Mouse (Mus musculus) kidney, postnatal 0 days (tissue): ENCODE measurements around the gene Itgav. TPM values are rescaled to one million over a fixed set of nuclear protein-coding genes. Genes with fewer than 3 reads are reported as not detected.
A peak's percentile ranks its signal among the peaks of the same experiment; 100 is the strongest.

Source experiments
- ATAC-seq: fragments of 200-750 bp; cut with Nextera tagmentation; replicated peaks from 2 replicates; pipeline ENCODE4 v1.8.0; 2017; ENCODE audit warnings: low read depth, moderate number of reproducible peaks, moderate TSS enrichment, moderate library complexity; ENCODE audit not compliant: low FRiP score
- DNase-seq: peaks from one replicate; pipeline ENCODE4 v3.0.0-alpha.2; 2016; ENCODE audit warnings: low spot score
- H3K27ac ChIP-seq: fragments of 300-500 bp; sonication (generic); 2 replicates; pipeline ENCODE4 v1.5.1; 2014; ENCODE audit warnings: mild to moderate bottlenecking
- H3K27me3 ChIP-seq: fragments of 300-500 bp; sonication (generic); 2 replicates; pipeline ENCODE4 v1.6.1; 2014; ENCODE audit warnings: low read length, mixed read lengths; ENCODE audit not compliant: insufficient read depth
- H3K36me3 ChIP-seq: fragments of 300-500 bp; sonication (generic); 2 replicates; pipeline ENCODE4 v1.6.1; 2014; ENCODE audit warnings: low read length, mixed read lengths; ENCODE audit not compliant: insufficient read depth
- H3K4me1 ChIP-seq: fragments of 300-500 bp; sonication (generic); replicated peaks from 2 replicates; pipeline ENCODE4 v1.6.1; 2014; ENCODE audit warnings: antibody characterized with exemption, low read length, mixed read lengths; ENCODE audit not compliant: insufficient read depth
- H3K4me2 ChIP-seq: fragments of 300-500 bp; sonication (generic); 2 replicates; pipeline ENCODE4 v1.6.1; 2014; ENCODE audit warnings: mild to moderate bottlenecking, low read length, moderate library complexity, mixed read lengths
- H3K4me3 ChIP-seq: fragments of 300-500 bp; sonication (generic); replicated peaks from 2 replicates; pipeline ENCODE4 v1.5.1; 2014; ENCODE audit warnings: low read depth, low read length
- H3K9ac ChIP-seq: fragments of 300-500 bp; sonication (generic); 2 replicates; pipeline ENCODE4 v1.6.1; 2014; ENCODE audit warnings: low read depth, low read length
- H3K9me3 ChIP-seq: fragments of 300-500 bp; sonication (generic); replicated peaks from 2 replicates; pipeline ENCODE4 v1.6.1; 2016; ENCODE audit warnings: low read length, inconsistent platforms, mixed read lengths
- CTCF ChIP-seq: IDR thresholded peaks from 2 replicates; pipeline ENCODE4 v1.5.1; 2016; ENCODE audit warnings: antibody characterized with exemption, low read depth, mild to moderate bottlenecking, moderate library complexity
- WGBS: fragments of 180-500 bp; shearing (Covaris S2); extraction: QIAGEN DNeasy Blood & Tissue Kit; methylation state at CpG from one replicate; pipeline ENCODE4 v1.1.7; 2014; 5-methylcytosine and 5-hydroxymethylcytosine counted together
- polyA plus RNA-seq: library from polyadenylated mRNA; unstranded; fragments of >200 nt; fragmentation: Nextera tagmentation; extraction: Ambion mirVana; gene quantifications from 2 replicates; pipeline ENCODE4 v1.2.1, GENCODE M21; 2015

Gene Itgav
- polyA plus RNA-seq, 1 experiment from 2014 or later = 165 TPM

DNA sequence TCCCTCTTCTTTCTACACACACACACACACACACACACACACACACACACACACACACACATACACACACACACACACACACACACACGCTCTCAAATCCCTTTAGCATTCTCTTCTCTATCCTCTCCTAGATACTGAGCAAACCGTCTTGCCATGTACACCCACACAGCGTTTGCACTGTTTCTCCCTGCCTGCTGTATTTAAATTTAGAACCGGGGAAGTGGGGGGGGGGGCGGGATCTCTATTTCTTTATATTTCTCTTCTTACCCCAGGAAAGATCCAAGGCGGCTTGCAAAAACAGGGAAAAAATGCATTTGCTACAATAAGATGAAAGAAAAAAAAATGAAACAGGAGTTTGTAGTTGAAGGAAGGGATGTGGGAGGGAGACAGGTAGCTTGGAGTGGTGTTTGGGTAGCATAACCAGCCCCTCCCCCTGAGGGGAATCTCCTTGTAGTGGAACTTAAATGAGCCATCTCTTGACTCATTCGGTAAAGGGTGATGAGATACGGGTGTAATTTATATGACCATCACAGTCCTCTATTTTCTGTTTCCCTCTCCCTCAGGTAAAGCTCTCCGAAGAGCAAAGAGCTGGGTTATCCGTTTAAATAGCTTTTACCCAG is 89.2 kb downstream of the Itgav start:
- DNase-seq (peak; percentile 18), ATAC-seq (no peak)
- Histone ChIP-seq H3K9ac (no peak overlapping the region), H3K4me3 (peak overlapping the region; percentile 70), H3K36me3 (no peaks in the 10 kb centered on the region), H3K27me3 (no peaks in the 10 kb centered on the region), H3K27ac (no peak overlapping the region), H3K9me3 (no peaks in the 10 kb centered on the region), H3K4me2 (peak overlapping the region; percentile 95), H3K4me1 (no peaks in the 10 kb centered on the region)
- TF ChIP-seq CTCF = no peak
- WGBS = 9% methylated on average over 10 of the region's 10 CpGs

DNA sequence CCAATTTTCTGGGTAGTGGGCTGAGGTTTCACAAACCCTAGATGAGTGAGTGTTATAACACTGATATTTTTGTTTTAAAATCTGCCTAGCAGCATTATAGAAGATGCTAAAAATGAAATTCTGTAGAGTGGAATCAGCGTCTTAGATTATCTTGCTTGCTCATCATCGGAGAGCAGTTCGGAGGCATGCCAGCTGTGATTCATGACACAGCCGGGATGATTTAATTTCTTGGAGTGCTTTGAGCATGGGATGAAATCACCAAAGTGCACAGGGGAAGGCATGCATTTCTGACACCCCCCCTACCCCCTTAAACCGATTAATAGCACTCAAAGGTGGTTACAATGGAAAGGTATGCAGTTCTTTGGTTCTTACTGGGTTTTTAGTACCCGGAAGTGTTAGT is 89.8 kb downstream of the Itgav start:
- DNase-seq (peak; percentile 1), ATAC-seq (no peak)
- no peaks in the 10 kb centered on the region for H3K4me1 ChIP-seq
- no peaks in the 10 kb centered on the region for H3K9me3 ChIP-seq
- H3K9ac ChIP-seq = no peak overlapping the region
- H3K4me3 ChIP-seq = 0 out of 2 replicates have a peak overlapping the region, but pooled peaks have one; percentile 1
- H3K27me3 ChIP-seq = no peaks in the 10 kb centered on the region
- no peak for TF ChIP-seq CTCF
- H3K36me3 ChIP-seq = no peaks in the 10 kb centered on the region
- peak overlapping the region; percentile 18 for H3K4me2 ChIP-seq
- 31% methylated on average over 6 of the region's 6 CpGs for WGBS
- no peak overlapping the region for H3K27ac ChIP-seq

DNA sequence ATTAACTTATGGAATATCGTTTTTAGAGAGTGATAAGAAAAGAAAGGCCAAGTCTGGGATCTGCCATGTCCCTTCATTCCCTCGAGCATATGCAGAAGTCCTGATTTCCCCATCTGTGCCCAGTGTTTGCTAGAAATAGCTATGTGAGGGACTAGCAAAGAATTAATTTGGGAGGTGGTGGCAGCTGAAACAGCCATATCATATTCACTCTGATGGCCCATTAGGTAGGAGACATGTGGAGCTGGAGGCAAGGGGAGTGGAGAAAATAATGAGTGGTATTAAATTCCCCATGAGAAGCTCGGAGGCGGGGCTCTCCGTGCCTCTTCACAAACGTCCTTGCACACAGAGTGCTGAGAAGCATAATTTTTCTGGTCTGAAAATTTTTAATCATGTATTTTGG is 92.0 kb downstream of the Itgav start:
- Histone ChIP-seq H3K4me1 (no peaks in the 10 kb centered on the region), H3K36me3 (no peaks in the 10 kb centered on the region), H3K27ac (no peak overlapping the region), H3K9me3 (no peaks in the 10 kb centered on the region), H3K4me2 (no peak overlapping the region), H3K4me3 (no peak overlapping the region), H3K9ac (no peak overlapping the region), H3K27me3 (no peaks in the 10 kb centered on the region)
- DNase-seq = peak; percentile 52
- TF ChIP-seq CTCF = no peak
- WGBS = 56% methylated on average over 6 of the region's 6 CpGs
- ATAC-seq = no peak

DNA sequence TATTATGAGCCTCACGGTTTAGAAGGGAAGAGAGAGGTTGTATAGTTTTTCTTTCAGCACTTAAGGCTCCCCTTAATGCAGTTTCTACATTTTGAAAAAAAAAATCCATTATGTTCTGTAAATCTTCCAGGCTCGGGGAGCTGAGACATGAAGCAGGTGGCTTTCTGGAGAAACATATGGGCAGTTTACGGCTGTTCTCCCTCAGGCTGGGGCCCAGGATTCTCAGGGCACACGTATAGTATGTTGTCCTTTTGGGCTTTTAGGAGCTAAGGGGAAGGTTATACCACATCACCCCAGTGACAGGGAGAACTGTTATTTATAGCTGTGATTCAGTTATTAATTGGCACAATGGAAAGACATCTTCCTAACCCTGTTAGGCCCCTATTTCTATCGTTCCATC is 101.0 kb downstream of the Itgav start:
- no peaks in the 10 kb centered on the region for H3K4me1 ChIP-seq
- H3K27ac ChIP-seq = no peak overlapping the region
- no peaks in the 10 kb centered on the region for H3K27me3 ChIP-seq
- no peaks in the 10 kb centered on the region for H3K9me3 ChIP-seq
- no peak for TF ChIP-seq CTCF
- H3K9ac ChIP-seq = no peak overlapping the region
- DNase-seq (no peak), ATAC-seq (no peak)
- no peaks in the 10 kb centered on the region for H3K36me3 ChIP-seq
- no peak overlapping the region for H3K4me3 ChIP-seq
- no peak overlapping the region for H3K4me2 ChIP-seq
- WGBS = 37% methylated on average over 5 of the region's 5 CpGs

DNA sequence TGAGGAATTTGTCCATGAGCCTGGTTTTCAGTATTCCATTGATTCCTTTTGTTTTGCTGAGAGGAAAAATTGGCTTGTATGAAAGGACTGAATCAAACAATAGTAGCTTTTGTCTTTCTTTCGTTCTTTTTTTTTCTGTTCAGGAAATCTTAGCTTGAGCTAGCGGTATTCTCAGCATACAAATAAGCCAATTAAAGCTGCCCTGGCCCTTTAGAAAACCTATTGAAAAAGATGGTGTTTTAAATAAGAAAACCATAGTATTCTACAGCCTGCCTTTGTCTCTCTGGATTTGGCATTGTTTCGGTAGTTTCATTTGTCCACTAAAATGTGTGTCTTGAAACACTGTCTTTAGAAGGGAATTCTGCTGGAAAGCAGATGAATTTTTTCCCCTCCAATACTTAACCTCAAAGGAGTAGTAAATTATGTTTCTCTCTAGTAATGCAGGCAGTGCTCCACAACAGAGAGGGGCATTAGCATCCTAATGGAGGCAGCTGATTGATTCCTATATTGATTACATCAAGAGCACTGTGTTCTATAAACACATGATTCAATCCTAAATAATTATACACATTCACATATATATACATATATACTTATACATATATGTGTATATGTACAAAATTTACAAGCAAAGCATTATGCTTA is 104.8 kb downstream of the Itgav start:
- no peak overlapping the region for H3K9ac ChIP-seq
- H3K36me3 ChIP-seq = no peaks in the 10 kb centered on the region
- TF ChIP-seq CTCF = no peak
- no peaks in the 10 kb centered on the region for H3K9me3 ChIP-seq
- ATAC-seq = no peak
- H3K27me3 ChIP-seq = no peaks in the 10 kb centered on the region
- no peaks in the 10 kb centered on the region for H3K4me1 ChIP-seq
- no peak overlapping the region for H3K27ac ChIP-seq
- no peak for DNase-seq
- H3K4me2 ChIP-seq = no peak overlapping the region
- 72% methylated on average over 3 of the region's 3 CpGs for WGBS
- no peak overlapping the region for H3K4me3 ChIP-seq

DNA sequence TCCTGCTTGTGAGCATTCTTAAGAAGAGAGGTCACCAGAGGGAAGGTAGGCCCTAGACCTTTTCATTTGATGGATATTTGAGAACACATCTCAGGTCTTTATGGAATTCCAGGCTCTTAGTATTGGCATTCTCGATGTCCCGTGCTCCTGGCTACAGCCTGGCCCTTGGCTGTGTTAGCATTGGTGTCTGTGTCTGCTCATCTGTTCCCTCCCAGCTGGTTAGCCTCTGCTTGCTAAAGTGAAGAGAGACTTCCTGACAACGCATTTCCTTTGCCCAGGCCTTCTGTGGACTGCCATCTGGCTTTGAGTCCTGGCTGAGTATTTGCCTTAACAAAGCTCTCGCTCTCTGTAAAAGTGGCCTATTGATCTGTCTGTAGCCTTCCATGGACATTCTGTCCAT is 108.7 kb downstream of the Itgav start:
- Histone ChIP-seq H3K9ac (no peak overlapping the region), H3K36me3 (no peaks in the 10 kb centered on the region), H3K4me3 (no peak overlapping the region), H3K4me1 (no peaks in the 10 kb centered on the region), H3K27ac (no peak overlapping the region), H3K4me2 (no peak overlapping the region), H3K27me3 (no peaks in the 10 kb centered on the region), H3K9me3 (no peaks in the 10 kb centered on the region)
- 87% methylated on average over 4 of the region's 4 CpGs for WGBS
- ATAC-seq (no peak), DNase-seq (no peak)
- TF ChIP-seq CTCF = no peak
